Mouse (Mus musculus): ENCODE measurements around the gene Zfp280d. TPM values are rescaled to one million over a fixed set of nuclear protein-coding genes. Genes with fewer than 3 reads are reported as not detected.

Zfp280d gene
- polyA plus RNA-seq, 1 experiment from 2014 or later = 66.3 TPM

- DNase-seq (ENCODE audit: low spot score) (no peak), ATAC-seq (replicated peaks; ENCODE audit: low FRiP score) (no peak)
- no peaks in the 10 kb centered on the region; the same call in 1 of the 2 replicates for H3K36me3 ChIP-seq (ENCODE audit: control insufficient read depth, insufficient read depth, low read length)
These were observed 35.1 kb downstream of the Zfp280d start for GRCm38 (mm10) chr9:72309765-72310164.

GRCm38 (mm10) chr9:72333221-72333620 is 58.6 kb downstream of the Zfp280d start:
- no peaks in the 10 kb centered on the region; the same call in 1 of the 2 replicates for H3K36me3 ChIP-seq (ENCODE audit: control insufficient read depth, insufficient read depth, low read length)
- no peaks in the 10 kb centered on the region for H3K27me3 ChIP-seq (ENCODE audit: control insufficient read depth, insufficient read depth, low read length)
- H3K4me2 ChIP-seq (ENCODE audit: low read depth, low read length, severe bottlenecking) = no peak overlapping the region
- H3K27ac ChIP-seq (ENCODE audit: low read depth, low read length) = no peak overlapping the region
- no peak overlapping the region for H3K4me3 ChIP-seq (ENCODE audit: low read depth, low read length)
- no peaks in the 10 kb centered on the region for H3K9me3 ChIP-seq (ENCODE audit: control insufficient read depth, low read length)
- H3K9ac ChIP-seq (ENCODE audit: low read length) = no peak overlapping the region
- WGBS = 85% methylated on average over 2 of the region's 2 CpGs
- no peaks in the 10 kb centered on the region for H3K4me1 ChIP-seq (replicated peaks; ENCODE audit: control insufficient read depth, insufficient read depth, low read length)
- DNase-seq (ENCODE audit: low spot score) (no peak), ATAC-seq (replicated peaks; ENCODE audit: low FRiP score) (no peak)

More at GRCm38 (mm10) chr9:72309765-72310164, 35.1 kb downstream of the Zfp280d start:
- no peak overlapping the region for H3K9ac ChIP-seq (ENCODE audit: low read length)
- H3K27me3 ChIP-seq (ENCODE audit: control insufficient read depth, insufficient read depth, low read length) = no peaks in the 10 kb centered on the region
- no peak overlapping the region for H3K4me2 ChIP-seq (ENCODE audit: low read depth, low read length, severe bottlenecking)
- H3K4me3 ChIP-seq (ENCODE audit: low read depth, low read length) = no peak overlapping the region
- no peak overlapping the region for H3K27ac ChIP-seq (ENCODE audit: low read depth, low read length)
- no peaks in the 10 kb centered on the region for H3K9me3 ChIP-seq (ENCODE audit: control insufficient read depth, low read length)
- 98% methylated on average over 2 of the region's 2 CpGs for WGBS
- no peaks in the 10 kb centered on the region for H3K4me1 ChIP-seq (replicated peaks; ENCODE audit: control insufficient read depth, insufficient read depth, low read length)

GRCm38 (mm10) chr9:72336069-72336468 is 61.4 kb downstream of the Zfp280d start:
- H3K4me1 ChIP-seq (replicated peaks; ENCODE audit: control insufficient read depth, insufficient read depth, low read length) = no peaks in the 10 kb centered on the region
- no peaks in the 10 kb centered on the region for H3K9me3 ChIP-seq (ENCODE audit: control insufficient read depth, low read length)
- H3K36me3 ChIP-seq (ENCODE audit: control insufficient read depth, insufficient read depth, low read length) = no peaks in the 10 kb centered on the region
- no peak overlapping the region for H3K9ac ChIP-seq (ENCODE audit: low read length)
- no peak overlapping the region for H3K4me2 ChIP-seq (ENCODE audit: low read depth, low read length, severe bottlenecking)
- 92% methylated on average over 2 of the region's 2 CpGs for WGBS
- DNase-seq (ENCODE audit: low spot score) (no peak), ATAC-seq (replicated peaks; ENCODE audit: low FRiP score) (no peak)
- no peak overlapping the region for H3K27ac ChIP-seq (ENCODE audit: low read depth, low read length)
- no peaks in the 10 kb centered on the region for H3K27me3 ChIP-seq (ENCODE audit: control insufficient read depth, insufficient read depth, low read length)
- no peak overlapping the region for H3K4me3 ChIP-seq (ENCODE audit: low read depth, low read length)

GRCm38 (mm10) chr9:72339119-72339518 is 64.5 kb downstream of the Zfp280d start:
- Histone ChIP-seq H3K27ac (ENCODE audit: low read depth, low read length) (no peak overlapping the region), H3K4me2 (ENCODE audit: low read depth, low read length, severe bottlenecking) (no peak overlapping the region), H3K36me3 (ENCODE audit: control insufficient read depth, insufficient read depth, low read length) (no peaks in the 10 kb centered on the region), H3K4me1 (replicated peaks; ENCODE audit: control insufficient read depth, insufficient read depth, low read length) (no peaks in the 10 kb centered on the region), H3K9ac (ENCODE audit: low read length) (no peak overlapping the region), H3K9me3 (ENCODE audit: control insufficient read depth, low read length) (no peaks in the 10 kb centered on the region), H3K27me3 (ENCODE audit: control insufficient read depth, insufficient read depth, low read length) (no peaks in the 10 kb centered on the region), H3K4me3 (ENCODE audit: low read depth, low read length) (no peak overlapping the region)
- ATAC-seq (replicated peaks; ENCODE audit: low FRiP score) = no peak
- no peak for DNase-seq (ENCODE audit: low spot score)
- WGBS = 91% methylated on average over 2 of the region's 2 CpGs

GRCm38 (mm10) chr9:72343844-72344243 is 69.2 kb downstream of the Zfp280d start:
- Histone ChIP-seq H3K4me3 (ENCODE audit: low read depth, low read length) (no peak overlapping the region), H3K4me1 (replicated peaks; ENCODE audit: control insufficient read depth, insufficient read depth, low read length) (no peaks in the 10 kb centered on the region), H3K36me3 (ENCODE audit: control insufficient read depth, insufficient read depth, low read length) (no peaks in the 10 kb centered on the region; the same call in 1 of the 2 replicates), H3K9ac (ENCODE audit: low read length) (no peak overlapping the region), H3K4me2 (ENCODE audit: low read depth, low read length, severe bottlenecking) (no peak overlapping the region), H3K27ac (ENCODE audit: low read depth, low read length) (no peak overlapping the region), H3K9me3 (ENCODE audit: control insufficient read depth, low read length) (no peaks in the 10 kb centered on the region), H3K27me3 (ENCODE audit: control insufficient read depth, insufficient read depth, low read length) (no peaks in the 10 kb centered on the region)
- no peak for ATAC-seq (replicated peaks; ENCODE audit: low FRiP score)
- DNase-seq (ENCODE audit: low spot score) = no peak

GRCm38 (mm10) chr9:72372359-72372758 is 97.7 kb downstream of the Zfp280d start:
- Histone ChIP-seq H3K27me3 (ENCODE audit: control insufficient read depth, insufficient read depth, low read length) (no peaks in the 10 kb centered on the region), H3K9me3 (ENCODE audit: control insufficient read depth, low read length) (no peaks in the 10 kb centered on the region)
- no peak for ATAC-seq (replicated peaks; ENCODE audit: low FRiP score)

GRCm38 (mm10) chr9:72374074-72374473 is 99.4 kb downstream of the Zfp280d start:
- Histone ChIP-seq H3K9ac (ENCODE audit: low read length) (no peak overlapping the region), H3K27me3 (ENCODE audit: control insufficient read depth, insufficient read depth, low read length) (no peaks in the 10 kb centered on the region), H3K36me3 (ENCODE audit: control insufficient read depth, insufficient read depth, low read length) (no peaks in the 10 kb centered on the region), H3K4me2 (ENCODE audit: low read depth, low read length, severe bottlenecking) (no peak overlapping the region), H3K9me3 (ENCODE audit: control insufficient read depth, low read length) (no peaks in the 10 kb centered on the region), H3K4me1 (replicated peaks; ENCODE audit: control insufficient read depth, insufficient read depth, low read length) (no peaks in the 10 kb centered on the region), H3K4me3 (ENCODE audit: low read depth, low read length) (no peak overlapping the region), H3K27ac (ENCODE audit: low read depth, low read length) (no peak overlapping the region)
- ATAC-seq (replicated peaks; ENCODE audit: low FRiP score) (no peak), DNase-seq (ENCODE audit: low spot score) (no peak)
- 93% methylated on average over 3 of the region's 3 CpGs for WGBS

More at GRCm38 (mm10) chr9:72372359-72372758, 97.7 kb downstream of the Zfp280d start:
- Histone ChIP-seq H3K4me2 (ENCODE audit: low read depth, low read length, severe bottlenecking) (no peak overlapping the region), H3K4me1 (replicated peaks; ENCODE audit: control insufficient read depth, insufficient read depth, low read length) (no peaks in the 10 kb centered on the region), H3K36me3 (ENCODE audit: control insufficient read depth, insufficient read depth, low read length) (no peaks in the 10 kb centered on the region), H3K27ac (ENCODE audit: low read depth, low read length) (no peak overlapping the region), H3K9ac (ENCODE audit: low read length) (no peak overlapping the region), H3K4me3 (ENCODE audit: low read depth, low read length) (no peak overlapping the region)
- WGBS = 94% methylated on average over 2 of the region's 2 CpGs
- no peak for DNase-seq (ENCODE audit: low spot score)

- 74% methylated on average over 4 of the region's 4 CpGs for WGBS
- H3K27ac ChIP-seq (ENCODE audit: low read depth, low read length) = no peak overlapping the region
- H3K9ac ChIP-seq (ENCODE audit: low read length) = no peak overlapping the region
- no peak; the same call in 1 of the 2 replicates for ATAC-seq (replicated peaks; ENCODE audit: low FRiP score)
- H3K4me1 ChIP-seq (replicated peaks; ENCODE audit: control insufficient read depth, insufficient read depth, low read length) = no peaks in the 10 kb centered on the region
- no peaks in the 10 kb centered on the region for H3K27me3 ChIP-seq (ENCODE audit: control insufficient read depth, insufficient read depth, low read length)
- no peak for DNase-seq (ENCODE audit: low spot score)
- no peaks in the 10 kb centered on the region for H3K36me3 ChIP-seq (ENCODE audit: control insufficient read depth, insufficient read depth, low read length)
- H3K9me3 ChIP-seq (ENCODE audit: control insufficient read depth, low read length) = no peaks in the 10 kb centered on the region
- H3K4me2 ChIP-seq (ENCODE audit: low read depth, low read length, severe bottlenecking) = no peak overlapping the region
- H3K4me3 ChIP-seq (ENCODE audit: low read depth, low read length) = no peak overlapping the region
These were observed 100.3 kb downstream of the Zfp280d start for GRCm38 (mm10) chr9:72374996-72375395.

GRCm38 (mm10) chr9:72375639-72376038 is 101.0 kb downstream of the Zfp280d start:
- no peak for ATAC-seq (replicated peaks; ENCODE audit: low FRiP score)
- Histone ChIP-seq H3K4me3 (ENCODE audit: low read depth, low read length) (no peak overlapping the region), H3K4me1 (replicated peaks; ENCODE audit: control insufficient read depth, insufficient read depth, low read length) (no peaks in the 10 kb centered on the region), H3K27me3 (ENCODE audit: control insufficient read depth, insufficient read depth, low read length) (no peaks in the 10 kb centered on the region), H3K9ac (ENCODE audit: low read length) (no peak overlapping the region), H3K4me2 (ENCODE audit: low read depth, low read length, severe bottlenecking) (no peak overlapping the region), H3K27ac (ENCODE audit: low read depth, low read length) (no peak overlapping the region), H3K36me3 (ENCODE audit: control insufficient read depth, insufficient read depth, low read length) (no peaks in the 10 kb centered on the region), H3K9me3 (ENCODE audit: control insufficient read depth, low read length) (no peaks in the 10 kb centered on the region)
- no peak for DNase-seq (ENCODE audit: low spot score)
- WGBS = 84% methylated on average over 3 of the region's 3 CpGs

Data from forebrain, embryonic 11.5 days (tissue).